Mouse (Mus musculus) CD4-positive, CD25-positive, alpha-beta regulatory T cell, adult 9 weeks (primary cell): Measurements from ENCODE around the gene Kcnab3. TPM values are rescaled to one million over a fixed set of nuclear protein-coding genes. Genes with fewer than 3 reads are reported as not detected.

Experiments
- polyA plus RNA-seq: library from polyadenylated mRNA; unstranded; fragments of 100-300 nt; shearing (Covaris generic); gene quantifications from one replicate; pipeline ENCODE4 v1.2.1, GENCODE M21; 2017

The Kcnab3 gene
- 2.9 TPM for polyA plus RNA-seq

GRCm38 (mm10) chr11:69325628-69326407, at the start of gene Kcnab3:
Gene Kcnab3, plus strand, starts transcription at chr11:69326258.

GRCm38 (mm10) chr11:69323667-69324111, 2.4 kb upstream of the Kcnab3 start, which contains the start of the genes Cntrob and Trappc1:
Gene Cntrob, minus strand, starts transcription at chr11:69323775.
Gene Trappc1, plus strand, starts transcription at chr11:69323980.

GRCm38 (mm10) chr11:69340161-69341131, 14.4 kb downstream of the Kcnab3 start, which contains the start of gene Rnf227:
Gene Rnf227, plus strand, starts transcription at chr11:69340461.

GRCm38 (mm10) chr11:69369215-69369989, 43.3 kb downstream of the Kcnab3 start, which contains the start of gene Chd3:
Gene Chd3, minus strand, starts transcription at chr11:69369406.

Other genes with a start within 250 kb of the Kcnab3 start
- 36.7 TPM for gene Vamp2, start 237.8 kb upstream of the Kcnab3 start, polyA plus RNA-seq
- 14.7 TPM for gene Per1, start 231.0 kb upstream of the Kcnab3 start, polyA plus RNA-seq
- not detected for gene Hes7, start 205.9 kb upstream of the Kcnab3 start, polyA plus RNA-seq
- not detected for gene 9130213A22Rik, start 203.7 kb upstream of the Kcnab3 start, polyA plus RNA-seq
- 0.46 TPM for gene Aloxe3, start 200.4 kb upstream of the Kcnab3 start, polyA plus RNA-seq
- gene Alox12b, start 169.3 kb upstream of the Kcnab3 start, polyA plus RNA-seq = not detected
- gene Alox8, start 128.4 kb upstream of the Kcnab3 start, polyA plus RNA-seq = 7.9 TPM
- gene Gucy2e, start 89.2 kb upstream of the Kcnab3 start, polyA plus RNA-seq = 0.24 TPM
- 16.9 TPM for gene Cntrob, start 2.5 kb upstream of the Kcnab3 start, polyA plus RNA-seq
- gene Trappc1, start 2.3 kb upstream of the Kcnab3 start, polyA plus RNA-seq = 112 TPM
- gene Rnf227, start 14.2 kb downstream of the Kcnab3 start, polyA plus RNA-seq = 4.7 TPM
- 60.6 TPM for gene Chd3, start 43.1 kb downstream of the Kcnab3 start, polyA plus RNA-seq
- gene Naa38, start 69.2 kb downstream of the Kcnab3 start, polyA plus RNA-seq = 146 TPM
- gene Cyb5d1, start 69.4 kb downstream of the Kcnab3 start, polyA plus RNA-seq = 38.7 TPM
- gene Tmem88, start 72.0 kb downstream of the Kcnab3 start, polyA plus RNA-seq = 1.2 TPM
- 4.3 TPM for gene Kdm6b, start 87.4 kb downstream of the Kcnab3 start, polyA plus RNA-seq
- gene Dnah2, start 222.9 kb downstream of the Kcnab3 start, polyA plus RNA-seq = not detected
- gene Efnb3, start 233.9 kb downstream of the Kcnab3 start, polyA plus RNA-seq = 0.36 TPM